Mouse (Mus musculus) ES-Bruce4 (cell line): ENCODE measurements at regions not wholly inside any gene's neighbourhood (a gene's known extent, or its start where the extent isn't known, plus 50 kb on each side); places are given as distances from the start of the nearest gene placed in this dataset.

Source experiments
- H3K27ac ChIP-seq: 2 replicates; pipeline ENCODE4 v1.5.1; 2012; ENCODE audit warnings: low read length, inconsistent platforms; ENCODE audit not compliant: insufficient read depth
- H3K27me3 ChIP-seq: 2 replicates; pipeline ENCODE4 v1.6.1; 2012; ENCODE audit warnings: mild to moderate bottlenecking, low read length, inconsistent platforms; ENCODE audit not compliant: control insufficient read depth, poor library complexity, insufficient read depth, severe bottlenecking
- H3K36me3 ChIP-seq: 2 replicates; pipeline ENCODE4 v1.6.1; 2012; ENCODE audit warnings: inconsistent platforms, mild to moderate bottlenecking, low read length, moderate library complexity; ENCODE audit not compliant: control insufficient read depth, poor library complexity, insufficient read depth, severe bottlenecking
- H3K4me1 ChIP-seq: one replicate; pipeline ENCODE4 v1.8.1; 2011; ENCODE audit warnings: low read length; ENCODE audit not compliant: control insufficient read depth, insufficient read depth
- H3K4me3 ChIP-seq: 2 replicates; pipeline ENCODE4 v1.5.1; 2011; ENCODE audit warnings: low read depth, mild to moderate bottlenecking, low read length
- H3K9ac ChIP-seq: 2 replicates; pipeline ENCODE4 v1.6.1; 2012; ENCODE audit warnings: low read depth, mild to moderate bottlenecking, inconsistent platforms; ENCODE audit not compliant: poor library complexity, severe bottlenecking
- H3K9me3 ChIP-seq: replicated peaks from 2 replicates; pipeline ENCODE4 v1.6.1; 2012; ENCODE audit warnings: mild to moderate bottlenecking, low read length, inconsistent platforms; ENCODE audit not compliant: control insufficient read depth, poor library complexity, insufficient read depth, severe bottlenecking
- CTCF ChIP-seq: IDR thresholded peaks from one replicate; pipeline ENCODE4 v1.8.1; 2011; ENCODE audit warnings: low read depth, low read length
- EP300 ChIP-seq: IDR thresholded peaks from 2 replicates; pipeline ENCODE4 v1.6.1; 2011; ENCODE audit warnings: low read depth, low read length; ENCODE audit not compliant: insufficient read depth
- POLR2A ChIP-seq: IDR thresholded peaks from one replicate; pipeline ENCODE4 v1.8.1; 2011; ENCODE audit warnings: low read length; ENCODE audit not compliant: insufficient read depth

GRCm38 (mm10) chr13:31207709-31208108, 233.7 kb downstream of the Gm5447 start:
- Histone ChIP-seq H3K27me3 (no peaks in the 10 kb centered on the region), H3K36me3 (no peaks in the 10 kb centered on the region), H3K4me1 (no peaks in the 10 kb centered on the region), H3K9me3 (no peaks in the 10 kb centered on the region), H3K4me3 (no peak overlapping the region), H3K27ac (no peak overlapping the region), H3K9ac (no peak overlapping the region)
- no peak for TF ChIP-seq EP300
- TF ChIP-seq CTCF = peak; percentile 46

GRCm38 (mm10) chr13:31223016-31223415, 249.0 kb downstream of the Gm5447 start:
- TF ChIP-seq EP300 (no peak), CTCF (no peak), POLR2A (no peak)
- no peak overlapping the region for H3K9ac ChIP-seq
- H3K27ac ChIP-seq = no peak overlapping the region
- no peaks in the 10 kb centered on the region for H3K27me3 ChIP-seq
- no peak overlapping the region for H3K4me3 ChIP-seq
- H3K4me1 ChIP-seq = no peaks in the 10 kb centered on the region
- H3K9me3 ChIP-seq = no peaks in the 10 kb centered on the region
- no peaks in the 10 kb centered on the region for H3K36me3 ChIP-seq

- Histone ChIP-seq H3K9me3 (peaks cover 4% of the 10 kb centered on the region; the same call in 1 of the 2 replicates), H3K36me3 (no peaks in the 10 kb centered on the region), H3K27me3 (no peaks in the 10 kb centered on the region), H3K4me3 (no peak overlapping the region), H3K4me1 (no peaks in the 10 kb centered on the region), H3K9ac (no peak overlapping the region), H3K27ac (no peak overlapping the region)
- TF ChIP-seq POLR2A = no peak
- no peak for TF ChIP-seq CTCF
- TF ChIP-seq EP300 = no peak
These were observed 266.5 kb downstream of the Gm5447 start for GRCm38 (mm10) chr13:31240546-31240945.

GRCm38 (mm10) chr13:31248996-31249395, 275.0 kb downstream of the Gm5447 start:
- Histone ChIP-seq H3K9ac (no peak overlapping the region), H3K27me3 (no peaks in the 10 kb centered on the region), H3K36me3 (no peaks in the 10 kb centered on the region), H3K27ac (no peak overlapping the region), H3K4me1 (no peaks in the 10 kb centered on the region), H3K4me3 (no peak overlapping the region), H3K9me3 (no peaks in the 10 kb centered on the region)
- TF ChIP-seq CTCF (no peak), POLR2A (no peak), EP300 (no peak)

GRCm38 (mm10) chr13:31249525-31249924, 275.5 kb downstream of the Gm5447 start:
- H3K27ac ChIP-seq = no peak overlapping the region

GRCm38 (mm10) chr13:31254016-31254415, 280.0 kb downstream of the Gm5447 start:
- Histone ChIP-seq H3K27me3 (no peaks in the 10 kb centered on the region), H3K36me3 (no peaks in the 10 kb centered on the region), H3K4me3 (no peak overlapping the region), H3K27ac (no peak overlapping the region), H3K9me3 (no peaks in the 10 kb centered on the region), H3K9ac (no peak overlapping the region), H3K4me1 (no peaks in the 10 kb centered on the region)
- TF ChIP-seq POLR2A (no peak), CTCF (no peak), EP300 (no peak)

More at GRCm38 (mm10) chr13:31249525-31249924, 275.5 kb downstream of the Gm5447 start:
- no peaks in the 10 kb centered on the region for H3K27me3 ChIP-seq
- H3K4me3 ChIP-seq = no peak overlapping the region
- TF ChIP-seq POLR2A = no peak
- no peak for TF ChIP-seq EP300
- TF ChIP-seq CTCF = no peak
- no peaks in the 10 kb centered on the region for H3K36me3 ChIP-seq
- H3K4me1 ChIP-seq = no peaks in the 10 kb centered on the region
- no peaks in the 10 kb centered on the region for H3K9me3 ChIP-seq
- H3K9ac ChIP-seq = no peak overlapping the region
